Mouse (Mus musculus) lung, embryonic 15.5 days (tissue): ENCODE results near the gene As3mt. TPM values are rescaled to one million over a fixed set of nuclear protein-coding genes. Genes with fewer than 3 reads are reported as not detected.
"Not testable (repeated sequence)": the region's sequence is repeated elsewhere in the genome, so short reads cannot be mapped to it uniquely, and the experiment has no call there.

Source experiments
- ATAC-seq: fragments of 200-750 bp; cut with Nextera tagmentation; 2 replicates; pipeline ENCODE4 v1.8.0; 2017; ENCODE audit warnings: moderate number of reproducible peaks, borderline replicate concordance; ENCODE audit not compliant: low FRiP score, low TSS enrichment; ENCODE audit errors: extremely low read depth
- H3K27ac ChIP-seq: fragments of 300-500 bp; sonication (generic); 2 replicates; pipeline ENCODE4 v1.5.1; 2015; ENCODE audit warnings: moderate library complexity, mild to moderate bottlenecking, inconsistent platforms
- H3K27me3 ChIP-seq: fragments of 300-500 bp; sonication (generic); 2 replicates; pipeline ENCODE4 v1.6.1; 2015; ENCODE audit warnings: inconsistent platforms
- H3K36me3 ChIP-seq: fragments of 300-500 bp; sonication (generic); 2 replicates; pipeline ENCODE4 v1.6.1; 2015; ENCODE audit warnings: inconsistent platforms
- H3K4me1 ChIP-seq: fragments of 300-500 bp; sonication (generic); 2 replicates; pipeline ENCODE4 v1.6.1; 2015; ENCODE audit warnings: inconsistent platforms
- H3K4me2 ChIP-seq: fragments of 300-500 bp; sonication (generic); 2 replicates; pipeline ENCODE4 v1.6.1; 2015; ENCODE audit warnings: inconsistent platforms, mild to moderate bottlenecking, moderate library complexity
- H3K4me3 ChIP-seq: fragments of 300-500 bp; sonication (generic); 2 replicates; pipeline ENCODE4 v1.5.1; 2015; ENCODE audit warnings: mild to moderate bottlenecking, inconsistent platforms
- H3K9ac ChIP-seq: fragments of 300-500 bp; sonication (generic); 2 replicates; pipeline ENCODE4 v1.6.1; 2015; ENCODE audit warnings: inconsistent platforms
- H3K9me3 ChIP-seq: fragments of 300-500 bp; sonication (generic); 2 replicates; pipeline ENCODE4 v1.6.1; 2016; ENCODE audit warnings: inconsistent platforms
- WGBS: fragments of 180-500 bp; shearing (Covaris S2); methylation state at CpG from one replicate; pipeline ENCODE4 v1.1.7; 2015; 5-methylcytosine and 5-hydroxymethylcytosine counted together
- polyA plus RNA-seq: library from polyadenylated mRNA; unstranded; fragments of >200 nt; fragmentation: Nextera tagmentation; extraction: Ambion mirVana; gene quantifications from 2 replicates; pipeline ENCODE4 v1.2.1, GENCODE M21; 2015

The As3mt gene
- polyA plus RNA-seq, 1 experiment from 2014 or later, result 30.4 TPM

- H3K4me3 ChIP-seq, H3K36me3 ChIP-seq, H3K27ac ChIP-seq, H3K4me2 ChIP-seq, H3K9ac ChIP-seq, ATAC-seq, H3K9me3 ChIP-seq, H3K4me1 ChIP-seq, H3K27me3 ChIP-seq: not testable (repeated sequence)
- 87% methylated on average over 5 of the region's 5 CpGs for WGBS
Observed at GRCm38 (mm10) chr19:46732673-46733072, 25.4 kb downstream of the As3mt start.

GRCm38 (mm10) chr19:46733626-46734025, 26.4 kb downstream of the As3mt start:
- Histone ChIP-seq H3K27me3 (no peaks in the 10 kb centered on the region), H3K36me3 (no peaks in the 10 kb centered on the region), H3K9ac (no peak overlapping the region)

GRCm38 (mm10) chr19:46735241-46735640, 28.0 kb downstream of the As3mt start:
- Histone ChIP-seq H3K4me2 (no peak overlapping the region), H3K9ac (no peak overlapping the region), H3K4me3 (no peak overlapping the region), H3K4me1 (no peaks in the 10 kb centered on the region), H3K36me3 (no peaks in the 10 kb centered on the region), H3K9me3 (no peaks in the 10 kb centered on the region), H3K27me3 (no peaks in the 10 kb centered on the region), H3K27ac (no peak overlapping the region)
- WGBS, result 42% methylated on average over 5 of the region's 5 CpGs
- ATAC-seq, result no peak; the same call in 1 of the 2 replicates

More at GRCm38 (mm10) chr19:46733626-46734025, 26.4 kb downstream of the As3mt start:
- 82% methylated on average over 7 of the region's 7 CpGs for WGBS
- Histone ChIP-seq H3K4me3 (no peak overlapping the region), H3K9me3 (no peaks in the 10 kb centered on the region), H3K27ac (no peak overlapping the region), H3K4me1 (no peaks in the 10 kb centered on the region), H3K4me2 (no peak overlapping the region)
- ATAC-seq, result no peak

- H3K27me3 ChIP-seq, result no peaks in the 10 kb centered on the region
- no peak for ATAC-seq
- no peaks in the 10 kb centered on the region for H3K9me3 ChIP-seq
- no peak overlapping the region for H3K4me2 ChIP-seq
- no peaks in the 10 kb centered on the region for H3K36me3 ChIP-seq
- H3K9ac ChIP-seq, result no peak overlapping the region
- 47% methylated on average over 7 of the region's 7 CpGs for WGBS
- no peaks in the 10 kb centered on the region for H3K4me1 ChIP-seq
- no peak overlapping the region for H3K4me3 ChIP-seq
- no peak overlapping the region for H3K27ac ChIP-seq
Observed at GRCm38 (mm10) chr19:46737106-46737505, 29.8 kb downstream of the As3mt start.

GRCm38 (mm10) chr19:46740341-46741008, 33.2 kb downstream of the As3mt start:
- H3K36me3 ChIP-seq, result no peaks in the 10 kb centered on the region
- WGBS, result 54% methylated on average over 7 of the region's 7 CpGs
- H3K4me1 ChIP-seq, result no peaks in the 10 kb centered on the region
- H3K4me3 ChIP-seq, result no peak overlapping the region
- no peak overlapping the region for H3K27ac ChIP-seq
- no peaks in the 10 kb centered on the region for H3K27me3 ChIP-seq
- no peaks in the 10 kb centered on the region for H3K9me3 ChIP-seq
- H3K4me2 ChIP-seq, result no peak overlapping the region
- no peak for ATAC-seq
- H3K9ac ChIP-seq, result no peak overlapping the region

- no peaks in the 10 kb centered on the region for H3K36me3 ChIP-seq
- no peak overlapping the region for H3K9ac ChIP-seq
- H3K9me3 ChIP-seq, result no peaks in the 10 kb centered on the region
- H3K4me2 ChIP-seq, result no peak overlapping the region
- ATAC-seq, result no peak
- no peak overlapping the region for H3K4me3 ChIP-seq
- no peaks in the 10 kb centered on the region for H3K27me3 ChIP-seq
- H3K4me1 ChIP-seq, result no peaks in the 10 kb centered on the region
- WGBS, result 21% methylated on average over 6 of the region's 6 CpGs
- no peak overlapping the region for H3K27ac ChIP-seq
Observed at GRCm38 (mm10) chr19:46741574-46741973, 34.3 kb downstream of the As3mt start.

GRCm38 (mm10) chr19:46744681-46745080, 37.4 kb downstream of the As3mt start:
- Histone ChIP-seq H3K9ac (no peak overlapping the region), H3K9me3 (no peaks in the 10 kb centered on the region), H3K4me1 (no peaks in the 10 kb centered on the region), H3K4me2 (no peak overlapping the region), H3K4me3 (no peak overlapping the region), H3K27me3 (no peaks in the 10 kb centered on the region), H3K36me3 (no peaks in the 10 kb centered on the region), H3K27ac (no peak overlapping the region)
- 68% methylated on average over 9 of the region's 9 CpGs for WGBS
- ATAC-seq, result no peak

GRCm38 (mm10) chr19:46747799-46748198, 40.5 kb downstream of the As3mt start:
- no peak overlapping the region for H3K27ac ChIP-seq
- no peaks in the 10 kb centered on the region for H3K4me1 ChIP-seq
- no peak overlapping the region for H3K4me2 ChIP-seq
- no peaks in the 10 kb centered on the region for H3K9me3 ChIP-seq
- H3K9ac ChIP-seq, result no peak overlapping the region
- no peaks in the 10 kb centered on the region for H3K36me3 ChIP-seq
- WGBS, result 75% methylated on average over 3 of the region's 3 CpGs
- no peaks in the 10 kb centered on the region for H3K27me3 ChIP-seq
- no peak for ATAC-seq
- no peak overlapping the region for H3K4me3 ChIP-seq

GRCm38 (mm10) chr19:46752235-46752634, 45.0 kb downstream of the As3mt start:
- ATAC-seq, result no peak
- no peak overlapping the region for H3K9ac ChIP-seq
- peaks cover 3% of the 10 kb centered on the region; the same call in 1 of the 2 replicates for H3K27me3 ChIP-seq
- H3K4me2 ChIP-seq, result no peak overlapping the region
- H3K4me3 ChIP-seq, result no peak overlapping the region
- H3K4me1 ChIP-seq, result no peaks in the 10 kb centered on the region
- 78% methylated on average over 5 of the region's 5 CpGs for WGBS
- no peaks in the 10 kb centered on the region for H3K9me3 ChIP-seq
- no peaks in the 10 kb centered on the region for H3K36me3 ChIP-seq
- H3K27ac ChIP-seq, result no peak overlapping the region

- H3K27me3 ChIP-seq, result peaks cover 6% of the 10 kb centered on the region
- 46% methylated on average over 9 of the region's 9 CpGs for WGBS
- no peak overlapping the region for H3K9ac ChIP-seq
- no peak overlapping the region for H3K4me3 ChIP-seq
- no peaks in the 10 kb centered on the region for H3K36me3 ChIP-seq
- no peaks in the 10 kb centered on the region for H3K4me1 ChIP-seq
- no peak overlapping the region for H3K4me2 ChIP-seq
- ATAC-seq, result no peak
- no peak overlapping the region for H3K27ac ChIP-seq
- no peaks in the 10 kb centered on the region for H3K9me3 ChIP-seq
Observed at GRCm38 (mm10) chr19:46755066-46755465, 47.8 kb downstream of the As3mt start.

GRCm38 (mm10) chr19:46756221-46756620, 49.0 kb downstream of the As3mt start:
- 76% methylated on average over 4 of the region's 4 CpGs for WGBS
- Histone ChIP-seq H3K4me1 (peaks cover 3% of the 10 kb centered on the region), H3K36me3 (no peaks in the 10 kb centered on the region), H3K9me3 (no peaks in the 10 kb centered on the region), H3K27ac (no peak overlapping the region), H3K9ac (no peak overlapping the region), H3K4me2 (no peak overlapping the region), H3K4me3 (no peak overlapping the region), H3K27me3 (peaks cover 6% of the 10 kb centered on the region)
- ATAC-seq, result no peak

- 47% methylated on average over 8 of the region's 8 CpGs for WGBS
Observed at GRCm38 (mm10) chr19:46759096-46759495, 51.8 kb downstream of the As3mt start.

GRCm38 (mm10) chr19:46759909-46760308, 52.7 kb downstream of the As3mt start:
- H3K4me1 ChIP-seq, result peaks cover 18% of the 10 kb centered on the region
- not testable (repeated sequence) for H3K9ac ChIP-seq, ATAC-seq, H3K4me2 ChIP-seq, H3K36me3 ChIP-seq, H3K4me3 ChIP-seq, H3K9me3 ChIP-seq, H3K27ac ChIP-seq
- H3K27me3 ChIP-seq, result peaks cover 33% of the 10 kb centered on the region
- WGBS, result 83% methylated on average over 10 of the region's 10 CpGs

More at GRCm38 (mm10) chr19:46759096-46759495, 51.8 kb downstream of the As3mt start:
- no peaks in the 10 kb centered on the region for H3K36me3 ChIP-seq
- H3K9me3 ChIP-seq, result no peaks in the 10 kb centered on the region
- H3K27me3 ChIP-seq, result peaks cover 26% of the 10 kb centered on the region
- H3K4me3 ChIP-seq, result no peak overlapping the region
- H3K4me1 ChIP-seq, result peaks cover 18% of the 10 kb centered on the region
- no peak for ATAC-seq
- H3K9ac ChIP-seq, result no peak overlapping the region
- no peak overlapping the region for H3K27ac ChIP-seq
- no peak overlapping the region for H3K4me2 ChIP-seq
